Mouse (Mus musculus) neural tube, embryonic 15.5 days (tissue): ENCODE data around the gene Ampd3. TPM values are rescaled to one million over a fixed set of nuclear protein-coding genes. Genes with fewer than 3 reads are reported as not detected.

Experiments used
- ATAC-seq: fragments of 200-750 bp; cut with Nextera tagmentation; 2 replicates; pipeline ENCODE4 v1.8.0; 2017; ENCODE audit warnings: mild to moderate bottlenecking, moderate TSS enrichment, moderate library complexity; ENCODE audit not compliant: low FRiP score
- H3K27ac ChIP-seq: fragments of 300-500 bp; sonication (generic); replicated peaks from 2 replicates; pipeline ENCODE4 v1.5.1; 2015; ENCODE audit warnings: mild to moderate bottlenecking, inconsistent platforms
- H3K27me3 ChIP-seq: fragments of 300-500 bp; sonication (generic); replicated peaks from 2 replicates; pipeline ENCODE4 v1.6.1; 2015; ENCODE audit warnings: inconsistent platforms
- H3K36me3 ChIP-seq: fragments of 300-500 bp; sonication (generic); 2 replicates; pipeline ENCODE4 v1.6.1; 2015; ENCODE audit warnings: inconsistent platforms
- H3K4me1 ChIP-seq: fragments of 300-500 bp; sonication (generic); 2 replicates; pipeline ENCODE4 v1.6.1; 2015; ENCODE audit warnings: inconsistent platforms
- H3K4me2 ChIP-seq: fragments of 300-500 bp; sonication (generic); 2 replicates; pipeline ENCODE4 v1.6.1; 2015; ENCODE audit warnings: inconsistent platforms, mild to moderate bottlenecking, moderate library complexity
- H3K4me3 ChIP-seq: fragments of 300-500 bp; sonication (generic); replicated peaks from 2 replicates; pipeline ENCODE4 v1.5.1; 2015; ENCODE audit warnings: mild to moderate bottlenecking, inconsistent platforms
- H3K9ac ChIP-seq: fragments of 300-500 bp; sonication (generic); replicated peaks from 2 replicates; pipeline ENCODE4 v1.6.1; 2015; ENCODE audit warnings: mild to moderate bottlenecking, inconsistent platforms
- H3K9me3 ChIP-seq: fragments of 300-500 bp; sonication (generic); replicated peaks from 2 replicates; pipeline ENCODE4 v1.6.1; 2016; ENCODE audit warnings: inconsistent platforms
- WGBS: fragments of 180-500 bp; shearing (Covaris S2); methylation state at CpG from one replicate; pipeline ENCODE4 v1.1.7; 2015; ENCODE audit warnings: mixed read lengths; 5-methylcytosine and 5-hydroxymethylcytosine counted together
- polyA plus RNA-seq: library from polyadenylated mRNA; unstranded; fragments of >200 nt; fragmentation: Nextera tagmentation; extraction: Ambion mirVana; gene quantifications from 2 replicates; pipeline ENCODE4 v1.2.1, GENCODE M21; 2015

The Ampd3 gene
- polyA plus RNA-seq, 1 experiment from 2014 or later: 12.6 TPM

DNA sequence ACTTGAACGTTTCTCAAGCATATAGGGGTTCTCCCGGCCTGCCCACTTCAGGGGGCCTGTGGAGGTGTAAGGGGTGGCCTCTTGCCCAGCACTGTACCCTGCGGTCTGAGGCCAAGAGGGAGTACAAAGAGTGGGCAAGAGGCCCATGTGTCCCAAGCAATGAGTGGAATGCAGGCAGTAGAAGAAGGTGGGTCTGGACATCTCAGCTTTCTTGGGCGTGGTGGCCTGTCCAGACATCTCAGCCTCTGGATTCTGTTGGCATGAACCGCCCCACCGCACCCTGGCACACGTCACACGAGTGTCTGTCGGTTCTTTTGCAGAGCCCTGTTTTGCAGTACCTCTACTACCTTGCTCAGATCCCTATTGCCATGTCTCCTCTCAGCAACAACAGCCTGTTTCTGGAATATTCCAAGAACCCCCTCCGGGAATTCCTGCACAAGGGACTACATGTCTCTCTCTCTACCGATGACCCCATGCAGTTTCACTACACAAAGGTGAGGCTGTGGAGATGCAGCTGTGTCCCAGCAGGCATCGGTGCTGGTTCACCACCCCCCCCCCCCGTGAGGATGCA is 39.5 kb downstream of the Ampd3 start:
- no peak overlapping the region for H3K4me3 ChIP-seq
- 94% methylated on average over 13 of the region's 13 CpGs for WGBS
- H3K27ac ChIP-seq: no peak overlapping the region
- H3K9ac ChIP-seq: no peak overlapping the region
- no peaks in the 10 kb centered on the region; the same call in 1 of the 2 replicates for H3K27me3 ChIP-seq
- ATAC-seq: no peak
- peaks cover 2% of the 10 kb centered on the region for H3K36me3 ChIP-seq
- H3K4me1 ChIP-seq: 0 out of 2 replicates have a peak, but pooled peaks cover 11% of the 10 kb centered on the region
- H3K9me3 ChIP-seq: no peaks in the 10 kb centered on the region
- H3K4me2 ChIP-seq: no peak overlapping the region

DNA sequence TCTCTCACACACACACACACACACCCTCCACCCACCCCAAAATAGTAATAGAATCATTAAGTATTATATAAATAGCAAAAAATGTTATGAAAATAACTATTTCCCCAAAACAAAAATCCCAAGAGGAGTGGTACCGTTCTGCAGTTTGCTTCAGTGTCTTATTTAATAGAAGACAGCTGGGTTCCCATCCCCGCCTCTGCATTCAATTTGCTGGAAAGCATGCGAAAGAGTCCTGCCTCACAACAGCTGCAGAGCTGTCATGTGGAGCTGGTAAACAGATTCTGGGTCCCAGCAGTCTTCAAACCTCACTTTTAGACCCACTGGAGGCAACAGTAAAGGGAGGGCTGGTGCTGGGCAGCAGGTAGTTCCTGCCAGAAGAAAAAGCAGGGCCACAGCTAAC is 41.0 kb downstream of the Ampd3 start:
- no peak overlapping the region for H3K4me2 ChIP-seq
- H3K36me3 ChIP-seq: peaks cover 8% of the 10 kb centered on the region
- no peaks in the 10 kb centered on the region for H3K9me3 ChIP-seq
- no peak overlapping the region for H3K4me3 ChIP-seq
- no peaks in the 10 kb centered on the region for H3K27me3 ChIP-seq
- WGBS: 51% methylated on average over 3 of the region's 3 CpGs
- H3K4me1 ChIP-seq: 0 out of 2 replicates have a peak, but pooled peaks cover 11% of the 10 kb centered on the region
- ATAC-seq: no peak
- peak overlapping the region; percentile 54; the same call in 1 of the 2 replicates for H3K27ac ChIP-seq
- no peak overlapping the region for H3K9ac ChIP-seq

DNA sequence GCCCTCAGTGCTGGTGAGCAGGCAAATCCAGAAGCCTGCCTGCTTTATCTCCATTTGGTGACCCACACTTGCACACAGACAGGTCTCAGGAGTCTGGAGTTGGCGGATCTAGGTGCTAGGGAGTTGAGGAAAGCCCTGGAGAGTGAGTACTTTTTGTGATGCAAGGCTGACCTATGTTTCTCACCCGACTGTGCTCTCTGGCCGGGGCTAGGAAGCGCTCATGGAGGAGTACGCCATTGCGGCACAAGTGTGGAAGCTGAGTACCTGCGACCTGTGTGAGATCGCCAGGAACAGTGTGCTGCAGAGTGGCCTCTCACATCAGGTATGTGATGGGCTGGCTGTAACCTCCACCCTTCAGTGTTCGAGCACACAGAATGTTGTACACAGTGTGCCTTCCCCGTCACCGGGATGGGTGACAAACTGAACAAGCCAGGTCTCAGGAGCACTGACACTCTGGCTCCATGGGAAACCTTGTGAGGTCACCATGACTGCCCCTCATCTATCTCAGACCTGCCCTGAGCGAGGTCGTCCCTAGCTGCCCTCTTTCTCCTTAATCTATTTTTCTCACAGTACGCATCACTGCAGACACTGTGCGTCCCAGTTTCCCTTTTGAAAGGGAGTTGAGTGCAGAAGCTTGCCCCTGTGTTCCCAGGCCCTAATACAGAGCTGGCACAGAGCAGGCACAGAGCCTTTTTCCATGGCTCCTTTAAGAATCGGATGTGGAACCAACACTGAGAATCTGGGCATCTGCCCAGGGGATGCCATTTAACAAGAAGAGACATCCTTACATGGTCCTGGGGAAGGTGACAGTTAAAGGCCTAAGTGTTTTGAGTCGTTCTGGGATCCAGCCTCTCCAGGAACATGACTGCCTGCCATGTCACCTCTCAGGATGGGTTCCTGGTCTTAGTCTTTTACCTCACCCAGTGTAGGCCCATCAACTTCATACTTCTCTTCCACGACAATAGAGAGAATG is 41.9 kb downstream of the Ampd3 start:
- Histone ChIP-seq H3K27me3 (no peaks in the 10 kb centered on the region), H3K4me2 (no peak overlapping the region), H3K27ac (peak overlapping the region; percentile 54; the same call in 1 of the 2 replicates), H3K4me3 (no peak overlapping the region), H3K36me3 (peaks cover 11% of the 10 kb centered on the region), H3K9ac (no peak overlapping the region), H3K4me1 (0 out of 2 replicates have a peak, but pooled peaks cover 7% of the 10 kb centered on the region), H3K9me3 (no peaks in the 10 kb centered on the region)
- no peak for ATAC-seq
- 82% methylated on average over 18 of the region's 18 CpGs for whole genome bisulfite sequencing

DNA sequence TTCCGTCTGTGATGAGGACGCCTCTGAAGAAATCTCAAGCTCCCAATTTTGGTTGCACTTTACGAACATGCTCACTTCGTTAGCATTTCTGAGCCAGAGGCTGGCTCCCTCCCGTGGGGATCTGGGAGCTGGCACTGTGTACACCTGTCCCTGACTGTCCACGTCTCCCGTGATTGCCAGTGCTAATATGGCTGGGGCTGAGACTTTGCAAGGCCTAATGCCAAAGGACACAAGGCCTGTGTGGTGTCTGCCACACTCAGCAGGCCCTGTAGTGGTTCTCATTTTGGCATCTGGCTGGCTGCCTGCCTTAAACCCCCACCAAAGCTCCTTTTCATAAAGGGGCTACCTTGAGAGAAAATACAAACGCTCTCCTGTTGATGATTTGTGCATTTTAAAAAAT is 43.0 kb downstream of the Ampd3 start:
- no peak overlapping the region for H3K9ac ChIP-seq
- H3K27me3 ChIP-seq: no peaks in the 10 kb centered on the region
- ATAC-seq: no peak
- H3K27ac ChIP-seq: no peak overlapping the region
- no peak overlapping the region for H3K4me3 ChIP-seq
- WGBS: 82% methylated on average over 8 of the region's 8 CpGs
- 0 out of 2 replicates have a peak, but pooled peaks cover 7% of the 10 kb centered on the region for H3K4me1 ChIP-seq
- H3K36me3 ChIP-seq: peaks cover 11% of the 10 kb centered on the region
- H3K4me2 ChIP-seq: no peak overlapping the region
- H3K9me3 ChIP-seq: no peaks in the 10 kb centered on the region

DNA sequence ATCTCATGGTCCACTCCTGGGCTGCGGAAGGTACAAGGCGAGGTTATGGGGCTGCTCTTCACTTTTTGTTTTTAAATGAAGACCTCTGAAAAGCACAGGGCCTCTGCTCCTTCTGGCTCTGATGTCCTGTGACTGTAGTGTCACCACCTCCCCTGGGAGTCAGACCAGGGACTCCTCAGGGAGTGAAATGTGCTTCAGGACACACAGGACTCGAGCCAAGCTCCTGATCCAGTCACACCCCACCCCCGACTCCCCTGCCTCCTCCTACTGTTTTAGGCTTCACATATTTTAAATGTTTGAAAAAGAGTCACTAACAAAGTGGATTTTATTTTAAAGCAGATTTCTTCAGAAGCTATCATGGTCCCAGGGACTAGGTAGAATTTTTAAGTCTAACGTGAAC is 43.5 kb downstream of the Ampd3 start:
- H3K9ac ChIP-seq: no peak overlapping the region
- no peaks in the 10 kb centered on the region for H3K27me3 ChIP-seq
- no peak for ATAC-seq
- no peaks in the 10 kb centered on the region for H3K9me3 ChIP-seq
- peaks cover 11% of the 10 kb centered on the region for H3K36me3 ChIP-seq
- H3K4me2 ChIP-seq: no peak overlapping the region
- H3K27ac ChIP-seq: no peak overlapping the region
- H3K4me1 ChIP-seq: 0 out of 2 replicates have a peak, but pooled peaks cover 7% of the 10 kb centered on the region
- WGBS: 81% methylated on average over 5 of the region's 5 CpGs
- no peak overlapping the region for H3K4me3 ChIP-seq

DNA sequence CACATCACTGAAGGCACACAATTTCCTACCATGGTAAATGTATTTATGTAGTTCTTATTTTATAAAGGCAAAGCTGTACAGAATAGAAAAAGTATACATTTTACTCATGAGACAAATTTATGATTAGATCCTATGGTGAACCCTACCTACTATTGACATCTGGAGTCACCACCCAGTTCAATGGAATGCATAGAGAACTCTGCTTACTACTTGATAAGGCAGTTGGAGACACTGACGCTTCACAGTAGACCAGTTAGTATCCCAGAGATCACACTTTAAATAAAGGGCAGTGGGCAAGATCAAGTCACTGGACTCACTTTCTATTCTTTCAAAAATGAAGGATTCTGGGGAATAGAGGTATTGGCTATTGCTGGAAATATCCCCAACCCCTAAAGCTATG is 46.0 kb downstream of the Ampd3 start:
- Histone ChIP-seq H3K27ac (no peak overlapping the region), H3K36me3 (peaks cover 15% of the 10 kb centered on the region), H3K27me3 (no peaks in the 10 kb centered on the region), H3K4me2 (no peak overlapping the region), H3K4me3 (no peak overlapping the region), H3K9ac (no peak overlapping the region), H3K9me3 (no peaks in the 10 kb centered on the region), H3K4me1 (0 out of 2 replicates have a peak, but pooled peaks cover 7% of the 10 kb centered on the region)
- ATAC-seq: no peak
- WGBS: 95% methylated on average over 1 of the region's 1 CpGs

DNA sequence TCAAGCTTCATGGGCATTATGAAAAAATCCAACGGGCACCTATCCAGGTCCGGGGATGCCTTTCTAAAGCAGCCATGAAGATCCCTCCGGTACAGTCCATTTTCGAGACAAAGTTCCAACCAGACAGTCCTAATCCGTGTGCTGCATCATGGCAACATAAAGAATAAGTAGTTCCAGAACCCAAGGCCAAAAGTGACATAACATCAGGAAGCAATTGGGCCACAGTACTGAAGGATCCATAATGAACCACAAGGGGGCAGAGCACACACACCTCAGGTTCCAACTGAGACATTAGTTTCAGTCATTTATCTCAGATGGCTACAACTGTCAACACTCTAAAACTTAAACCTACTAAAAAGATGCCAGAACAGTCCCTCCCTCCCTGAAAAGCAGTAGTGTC is 48.0 kb downstream of the Ampd3 start:
- 78% methylated on average over 5 of the region's 5 CpGs for WGBS
- ATAC-seq: peak; percentile 53; the same call in 1 of the 2 replicates
- H3K4me1 ChIP-seq: 0 out of 2 replicates have a peak, but pooled peaks cover under 1% of the 10 kb centered on the region

DNA sequence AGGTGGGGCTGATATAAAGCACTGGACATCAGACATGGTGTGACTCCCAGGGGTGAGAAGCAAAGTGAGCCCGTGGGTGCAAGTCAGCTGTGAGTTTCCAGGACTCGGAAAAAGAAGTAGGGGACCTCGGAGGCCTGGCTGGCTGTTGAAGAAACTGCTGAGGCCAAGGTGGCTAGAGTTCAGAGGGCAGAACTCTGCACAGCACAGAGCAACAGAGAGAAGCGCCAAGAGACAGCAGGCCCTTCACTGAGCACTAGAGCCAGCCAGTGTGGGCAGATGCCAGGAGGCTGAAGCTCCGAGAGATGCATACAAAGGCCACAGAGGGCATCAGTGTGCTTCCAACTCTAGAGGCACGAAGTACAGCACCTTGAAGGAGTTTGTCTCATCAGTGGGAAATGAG is 50.2 kb downstream of the Ampd3 start:
- H3K36me3 ChIP-seq: peaks cover 11% of the 10 kb centered on the region
- H3K4me3 ChIP-seq: no peak overlapping the region
- no peaks in the 10 kb centered on the region for H3K9me3 ChIP-seq
- peaks cover 12% of the 10 kb centered on the region; the same call in 1 of the 2 replicates for H3K4me1 ChIP-seq
- H3K4me2 ChIP-seq: no peak overlapping the region
- no peak for ATAC-seq
- WGBS: 85% methylated on average over 6 of the region's 6 CpGs
- H3K27ac ChIP-seq: no peak overlapping the region
- no peaks in the 10 kb centered on the region for H3K27me3 ChIP-seq
- H3K9ac ChIP-seq: no peak overlapping the region

More for the DNA sequence above, 48.0 kb downstream of the Ampd3 start:
- Histone ChIP-seq H3K27me3 (no peaks in the 10 kb centered on the region), H3K36me3 (peaks cover 15% of the 10 kb centered on the region), H3K27ac (no peak overlapping the region), H3K4me3 (no peak overlapping the region), H3K9me3 (no peaks in the 10 kb centered on the region), H3K4me2 (no peak overlapping the region), H3K9ac (no peak overlapping the region)

DNA sequence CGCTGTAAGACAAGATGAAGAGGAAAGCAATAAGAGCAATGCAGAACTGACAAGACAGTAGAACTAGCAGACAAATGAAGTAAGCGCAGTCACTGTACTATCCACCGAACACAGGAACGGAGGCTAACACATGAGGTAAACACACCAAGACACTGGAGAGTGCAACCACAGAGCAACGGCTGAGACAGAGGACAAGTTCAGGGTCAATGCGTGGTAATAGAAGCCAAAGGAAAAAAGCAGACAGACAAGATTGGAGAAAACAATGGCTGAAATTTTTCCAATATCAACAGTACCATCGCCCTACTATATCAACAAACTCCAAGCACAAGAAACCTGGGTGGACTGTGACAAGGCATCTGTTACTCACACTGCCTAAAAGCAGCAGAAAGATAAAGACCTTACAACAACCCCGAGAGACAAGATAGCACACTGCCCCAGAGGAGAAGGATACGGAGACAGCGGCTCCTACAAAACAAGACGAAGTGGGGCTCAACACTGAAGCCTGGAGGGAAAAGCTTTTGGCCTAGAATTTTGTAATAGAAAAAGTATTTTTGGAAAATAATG is 50.9 kb downstream of the Ampd3 start:
- H3K4me1 ChIP-seq: peaks cover 14% of the 10 kb centered on the region; the same call in 1 of the 2 replicates
- WGBS: 90% methylated on average over 11 of the region's 11 CpGs
- H3K36me3 ChIP-seq: peaks cover 15% of the 10 kb centered on the region
- H3K9ac ChIP-seq: no peak overlapping the region
- no peak overlapping the region for H3K4me2 ChIP-seq
- H3K4me3 ChIP-seq: no peak overlapping the region
- no peaks in the 10 kb centered on the region for H3K27me3 ChIP-seq
- H3K27ac ChIP-seq: no peak overlapping the region
- H3K9me3 ChIP-seq: no peaks in the 10 kb centered on the region
- no peak for ATAC-seq

DNA sequence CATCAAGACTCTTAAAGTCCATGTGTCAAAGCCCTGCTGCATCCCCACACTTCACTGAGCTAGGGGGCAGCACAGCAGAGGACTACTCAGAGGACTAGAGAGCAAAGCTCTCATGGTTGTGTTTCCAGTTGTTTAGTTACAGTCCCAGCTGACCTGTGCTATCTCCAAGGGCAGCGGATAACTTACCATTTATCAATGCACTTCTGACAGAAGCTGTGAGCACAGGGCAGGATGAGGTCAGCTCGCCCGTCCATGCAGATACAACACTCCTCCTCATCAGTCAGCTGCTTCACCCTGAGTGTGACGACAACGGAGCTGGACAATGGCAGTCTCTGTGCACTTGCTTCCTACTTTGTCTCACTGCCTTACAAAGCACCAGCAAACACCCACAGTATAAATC is 53.1 kb downstream of the Ampd3 start:
- H3K9ac ChIP-seq: no peak overlapping the region

DNA sequence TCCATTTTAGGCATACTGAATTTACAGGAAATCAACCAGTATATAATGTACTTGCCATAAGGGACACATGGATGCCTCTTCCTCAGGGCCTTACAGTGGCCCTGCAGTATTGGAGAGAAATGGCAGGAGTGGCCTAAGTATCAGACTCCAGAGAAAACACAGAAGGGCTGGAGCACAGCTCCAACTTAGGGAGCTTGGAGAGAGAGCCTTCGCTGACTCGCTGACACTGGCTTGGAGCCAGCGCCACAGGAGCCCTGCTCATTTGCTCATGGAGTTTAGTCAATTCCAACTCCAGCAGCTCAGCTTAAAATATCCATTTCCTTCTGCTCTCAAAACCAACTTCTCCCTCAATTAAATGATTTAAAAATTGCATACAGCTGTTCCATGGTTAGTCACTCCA is 53.6 kb downstream of the Ampd3 start:
- Histone ChIP-seq H3K27ac (peak overlapping the region; percentile 37; the same call in 1 of the 2 replicates), H3K27me3 (no peaks in the 10 kb centered on the region), H3K9me3 (no peaks in the 10 kb centered on the region), H3K4me3 (no peak overlapping the region), H3K36me3 (peaks cover 23% of the 10 kb centered on the region), H3K4me2 (no peak overlapping the region), H3K4me1 (peaks cover 14% of the 10 kb centered on the region; the same call in 1 of the 2 replicates), H3K9ac (no peak overlapping the region)
- WGBS: 53% methylated on average over 3 of the region's 3 CpGs
- ATAC-seq: no peak

More for the DNA sequence above, 53.1 kb downstream of the Ampd3 start:
- Histone ChIP-seq H3K27ac (peak overlapping the region; percentile 37; the same call in 1 of the 2 replicates), H3K4me2 (no peak overlapping the region), H3K27me3 (no peaks in the 10 kb centered on the region), H3K9me3 (no peaks in the 10 kb centered on the region), H3K4me3 (no peak overlapping the region), H3K4me1 (peaks cover 14% of the 10 kb centered on the region; the same call in 1 of the 2 replicates), H3K36me3 (peaks cover 23% of the 10 kb centered on the region)
- WGBS: 13% methylated on average over 5 of the region's 5 CpGs
- no peak; the same call in 1 of the 2 replicates for ATAC-seq
